Mouse (Mus musculus): ENCODE data around the gene Cdkn1b.

GRCm38 (mm10) chr6:134918769-134919168 is 1.4 kb upstream of the Cdkn1b start:
- TF ChIP-seq POLR2A (IDR thresholded peaks at IDR 0.05; ENCODE audit: borderline replicate concordance, control insufficient read depth, low read depth, low read length) (no peak), CTCF (IDR thresholded peaks at IDR 0.05; ENCODE audit: control insufficient read depth, insufficient read depth, low read length) (no peak)
